Mouse (Mus musculus): ENCODE results near the gene Olfr198. TPM values are rescaled to one million over a fixed set of nuclear protein-coding genes. Genes with fewer than 3 reads are reported as not detected.
"Not testable (repeated sequence)": the region's sequence is repeated elsewhere in the genome, so short reads cannot be mapped to it uniquely, and the experiment has no call there.

The Olfr198 gene
- total RNA-seq (2017) = not detected in 2 replicates

- ATAC-seq (replicated peaks in 1 of 2; ENCODE audit: insufficient read depth in 1 of 2, low FRiP score in 2 of 2, low TSS enrichment in 1 of 2, low read depth in 1 of 2, poor library complexity in 2 of 2, severe bottlenecking in 2 of 2) = not testable (repeated sequence)
These were observed at the start of gene Olfr198 for GRCm38 (mm10) chr16:59203433-59203832. Gene Olfr198, minus strand, starts transcription at chr16:59203533.

- no peak for ATAC-seq (replicated peaks in 1 of 2; ENCODE audit: insufficient read depth in 1 of 2, low FRiP score in 2 of 2, low TSS enrichment in 1 of 2, low read depth in 1 of 2, poor library complexity in 2 of 2, severe bottlenecking in 2 of 2)
These were observed 46.4 kb upstream of the Olfr198 start for GRCm38 (mm10) chr16:59249684-59250083.

DNA sequence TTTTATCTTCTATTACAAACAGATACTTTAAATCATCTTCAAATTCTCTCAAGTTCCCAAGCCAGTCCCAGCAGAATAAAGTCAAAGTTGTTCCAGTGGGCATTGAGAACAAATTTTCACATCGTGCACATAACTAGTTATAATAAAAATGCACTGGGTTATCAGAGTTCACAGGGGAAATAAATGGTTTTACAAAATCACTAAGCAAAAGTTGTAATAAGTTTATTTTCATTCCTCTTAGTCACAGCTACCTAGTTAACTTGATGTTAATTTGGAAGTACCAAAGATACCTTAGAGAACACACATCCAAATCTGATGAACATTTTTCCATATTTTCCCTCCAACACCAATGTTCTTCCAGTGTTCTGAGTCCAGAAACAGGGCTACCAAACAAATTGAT, 16.3 kb upstream of the Olfr198 start, which contains the start of gene Olfr199:
Olfr199 (minus strand) TSS at position 101 of the 400 bp plus-strand sequence.
- ATAC-seq (replicated peaks in 1 of 2; ENCODE audit: insufficient read depth in 1 of 2, low FRiP score in 2 of 2, low TSS enrichment in 1 of 2, low read depth in 1 of 2, poor library complexity in 2 of 2, severe bottlenecking in 2 of 2) = not testable (repeated sequence)

GRCm38 (mm10) chr16:59217861-59218260, 14.5 kb upstream of the Olfr198 start:
- not testable (repeated sequence) for ATAC-seq (replicated peaks in 1 of 2; ENCODE audit: insufficient read depth in 1 of 2, low FRiP score in 2 of 2, low TSS enrichment in 1 of 2, low read depth in 1 of 2, poor library complexity in 2 of 2, severe bottlenecking in 2 of 2)

GRCm38 (mm10) chr16:59170354-59170753, 33.0 kb downstream of the Olfr198 start, which contains the start of gene Olfr196:
Gene Olfr196, minus strand, starts transcription at chr16:59170454.
- no peak for ATAC-seq (replicated peaks in 1 of 2; ENCODE audit: insufficient read depth in 1 of 2, low FRiP score in 2 of 2, low TSS enrichment in 1 of 2, low read depth in 1 of 2, poor library complexity in 2 of 2, severe bottlenecking in 2 of 2)

DNA sequence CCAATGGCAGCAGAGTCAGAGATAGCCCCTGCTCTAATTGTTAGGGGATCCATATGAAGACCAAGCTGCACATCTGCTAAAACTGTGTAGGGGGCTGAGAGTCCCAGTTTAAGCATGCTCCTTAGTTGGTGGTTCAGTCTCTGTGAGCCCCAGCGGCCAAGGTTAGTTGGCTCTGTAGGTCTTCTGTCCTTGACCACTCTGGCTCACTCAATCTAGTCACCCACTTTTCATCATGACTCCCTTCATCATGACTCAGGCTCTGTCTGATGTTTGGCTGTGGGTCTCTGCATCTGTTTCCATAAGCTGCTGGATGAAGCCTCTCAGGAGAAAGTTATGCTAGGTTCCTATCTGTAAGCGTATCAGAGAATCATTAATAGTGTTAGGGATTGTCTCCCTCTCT, 51.3 kb downstream of the Olfr198 start:
- ATAC-seq (replicated peaks in 1 of 2; ENCODE audit: insufficient read depth in 1 of 2, low FRiP score in 2 of 2, low TSS enrichment in 1 of 2, low read depth in 1 of 2, poor library complexity in 2 of 2, severe bottlenecking in 2 of 2) = no peak

Other genes with a start within 250 kb of the Olfr198 start
- gene Olfr183, start 208.2 kb downstream of the Olfr198 start, total RNA-seq (2017) = not detected in 2 replicates
- gene Olfr186, start 173.2 kb downstream of the Olfr198 start, total RNA-seq (2017) = not detected in 2 replicates
- not detected in 2 replicates for gene Olfr187, start 163.8 kb downstream of the Olfr198 start, total RNA-seq (2017)
- not detected in 2 replicates for gene Olfr190, start 125.5 kb downstream of the Olfr198 start, total RNA-seq (2017)
- not detected in 2 replicates for gene Olfr191, start 113.7 kb downstream of the Olfr198 start, total RNA-seq (2017)
- gene Olfr193, start 91.7 kb downstream of the Olfr198 start, total RNA-seq (2017) = not detected in 2 replicates
- gene Olfr194, start 82.5 kb downstream of the Olfr198 start, total RNA-seq (2017) = not detected in 2 replicates
- not detected in 2 replicates for gene Olfr195, start 56.5 kb downstream of the Olfr198 start, total RNA-seq (2017)
- gene Olfr196, start 33.1 kb downstream of the Olfr198 start, total RNA-seq (2017) = not detected in 2 replicates
- not detected in 2 replicates for gene Olfr199, start 16.2 kb upstream of the Olfr198 start, total RNA-seq (2017)
- not detected in 2 replicates for gene Olfr201, start 69.1 kb upstream of the Olfr198 start, total RNA-seq (2017)
- not detected in 2 replicates for gene Olfr202, start 83.3 kb upstream of the Olfr198 start, total RNA-seq (2017)
- gene Olfr203, start 95.3 kb upstream of the Olfr198 start, total RNA-seq (2017) = not detected in 2 replicates
- not detected in 2 replicates for gene Olfr204, start 114.7 kb upstream of the Olfr198 start, total RNA-seq (2017)
- gene Olfr205, start 127.6 kb upstream of the Olfr198 start, total RNA-seq (2017) = not detected in 2 replicates
- gene Olfr206, start 145.7 kb upstream of the Olfr198 start, total RNA-seq (2017) = not detected in 2 replicates
- not detected in 2 replicates for gene Olfr209, start 160.5 kb upstream of the Olfr198 start, total RNA-seq (2017)
- gene Gabrr3, start 203.8 kb upstream of the Olfr198 start, total RNA-seq (2017) = not detected in 2 replicates

All from hematopoietic stem cell, adult 5-6 weeks (primary cell).